Mouse (Mus musculus) bone marrow, adult 2 months (tissue): ENCODE measurements around the gene Mccc1.

ENCODE experiments used
- CTCF ChIP-seq: fragments of 200-500 bp; IDR thresholded peaks from 2 replicates; pipeline ENCODE4 v1.5.1; 2011; ENCODE audit warnings: low read length, control low read depth; ENCODE audit not compliant: control insufficient read depth, insufficient read depth
- POLR2A ChIP-seq: fragments of 200-500 bp; IDR thresholded peaks from 2 replicates; pipeline ENCODE4 v1.6.1; 2011; ENCODE audit warnings: low read depth, mild to moderate bottlenecking, control low read depth, low read length, borderline replicate concordance; ENCODE audit not compliant: control insufficient read depth

- no peak for TF ChIP-seq CTCF
- TF ChIP-seq POLR2A: no peak
These were observed 25.3 kb upstream of the Mccc1 start for GRCm38 (mm10) chr3:36025732-36026131.
